Mouse (Mus musculus) embryonic facial prominence, embryonic 12.5 days (tissue): ENCODE measurements around the gene Med8. TPM values are rescaled to one million over a fixed set of nuclear protein-coding genes. Genes with fewer than 3 reads are reported as not detected.

Experiments
- ATAC-seq: fragments of 200-750 bp; cut with Nextera tagmentation; 2 replicates; pipeline ENCODE4 v1.8.0; 2017; ENCODE audit not compliant: insufficient number of reproducible peaks, insufficient read depth, low FRiP score, low TSS enrichment
- H3K27ac ChIP-seq: fragments of 300-500 bp; sonication (generic); 2 replicates; pipeline ENCODE4 v1.5.1; 2016; ENCODE audit warnings: mild to moderate bottlenecking
- H3K27me3 ChIP-seq: fragments of 300-500 bp; sonication (generic); 2 replicates; pipeline ENCODE4 v1.6.1; 2016; ENCODE audit warnings: mild to moderate bottlenecking, moderate library complexity
- H3K36me3 ChIP-seq: fragments of 300-500 bp; sonication (generic); 2 replicates; pipeline ENCODE4 v1.6.1; 2016; ENCODE audit warnings: mild to moderate bottlenecking
- H3K4me1 ChIP-seq: fragments of 300-500 bp; sonication (generic); 2 replicates; pipeline ENCODE4 v1.6.1; 2016
- H3K4me2 ChIP-seq: fragments of 300-500 bp; sonication (generic); replicated peaks from 2 replicates; pipeline ENCODE4 v1.6.1; 2016; ENCODE audit warnings: mild to moderate bottlenecking, moderate library complexity
- H3K4me3 ChIP-seq: fragments of 300-500 bp; sonication (generic); 2 replicates; pipeline ENCODE4 v1.5.1; 2016; ENCODE audit warnings: mild to moderate bottlenecking
- H3K9ac ChIP-seq: fragments of 300-500 bp; sonication (generic); 2 replicates; pipeline ENCODE4 v1.6.1; 2016; ENCODE audit warnings: mild to moderate bottlenecking, moderate library complexity
- H3K9me3 ChIP-seq: fragments of 300-500 bp; sonication (generic); 2 replicates; pipeline ENCODE4 v1.6.1; 2016; ENCODE audit warnings: mild to moderate bottlenecking, moderate library complexity
- WGBS: fragments of 180-500 bp; shearing (Covaris S2); methylation state at CpG from one replicate; pipeline ENCODE4 v1.1.7; 2016; 5-methylcytosine and 5-hydroxymethylcytosine counted together
- polyA plus RNA-seq: library from polyadenylated mRNA; unstranded; fragments of >200 nt; fragmentation: Nextera tagmentation; extraction: Ambion mirVana; gene quantifications from 2 replicates; pipeline ENCODE4 v1.2.1, GENCODE M21; 2016

Gene Med8
- polyA plus RNA-seq = 125 TPM in 2 replicates

DNA sequence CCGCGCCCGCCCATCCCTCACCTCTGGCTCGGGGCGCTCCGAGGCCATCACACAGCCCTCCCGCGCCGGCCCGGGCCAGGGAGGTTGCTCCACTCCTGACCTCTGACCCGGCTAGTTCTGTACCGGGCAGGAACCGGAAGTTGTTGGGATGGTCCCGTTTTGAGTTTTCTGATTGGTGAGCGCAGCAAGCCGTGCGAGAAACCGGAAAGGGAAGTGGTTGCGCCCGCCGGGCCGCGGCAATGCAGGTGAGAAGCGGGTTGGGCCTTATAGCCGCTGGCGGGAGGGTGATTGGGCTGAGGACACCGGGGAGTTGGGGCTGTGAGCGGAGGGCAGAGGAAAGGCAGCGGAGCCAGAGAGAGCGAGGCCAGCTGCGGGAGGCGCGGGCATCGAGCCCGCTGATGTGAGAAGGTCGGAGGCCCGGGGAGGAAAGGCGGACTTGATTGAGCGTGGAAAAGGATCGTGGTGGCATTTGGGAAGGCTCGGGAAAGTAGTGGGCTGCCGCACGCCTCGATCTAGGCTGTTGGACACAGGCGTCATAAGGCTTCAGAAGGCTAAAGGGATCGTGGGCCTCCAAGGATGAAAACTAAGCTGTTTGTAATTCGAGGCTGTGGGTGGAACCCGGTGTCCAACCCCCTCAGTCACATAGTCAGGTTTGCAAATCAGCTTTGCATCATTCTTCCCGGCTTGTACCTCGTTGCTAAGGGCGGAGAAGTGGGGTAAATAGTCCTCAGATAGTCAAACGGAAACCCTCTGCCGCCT, at the start of gene Med8, which contains the start of gene Szt2:
Gene Med8, plus strand, starts transcription at position 196 of the 759 bp plus-strand sequence.
Gene Szt2, minus strand, starts transcription at position 132 of the 759 bp plus-strand sequence.
- Histone ChIP-seq H3K4me1 (peaks cover 16% of the 10 kb centered on the region), H3K27me3 (no peaks in the 10 kb centered on the region), H3K36me3 (peaks cover 40% of the 10 kb centered on the region), H3K4me3 (peak within 1 kb of the TSS; percentile 97), H3K4me2 (peak within 1 kb of the TSS; percentile 91), H3K9me3 (no peaks in the 10 kb centered on the region), H3K27ac (peak within 1 kb of the TSS; percentile 37), H3K9ac (peak within 1 kb of the TSS; percentile 78)
- under 1% methylated on average over 53 of the region's 53 CpGs for WGBS
- peak; percentile 86 for ATAC-seq

DNA sequence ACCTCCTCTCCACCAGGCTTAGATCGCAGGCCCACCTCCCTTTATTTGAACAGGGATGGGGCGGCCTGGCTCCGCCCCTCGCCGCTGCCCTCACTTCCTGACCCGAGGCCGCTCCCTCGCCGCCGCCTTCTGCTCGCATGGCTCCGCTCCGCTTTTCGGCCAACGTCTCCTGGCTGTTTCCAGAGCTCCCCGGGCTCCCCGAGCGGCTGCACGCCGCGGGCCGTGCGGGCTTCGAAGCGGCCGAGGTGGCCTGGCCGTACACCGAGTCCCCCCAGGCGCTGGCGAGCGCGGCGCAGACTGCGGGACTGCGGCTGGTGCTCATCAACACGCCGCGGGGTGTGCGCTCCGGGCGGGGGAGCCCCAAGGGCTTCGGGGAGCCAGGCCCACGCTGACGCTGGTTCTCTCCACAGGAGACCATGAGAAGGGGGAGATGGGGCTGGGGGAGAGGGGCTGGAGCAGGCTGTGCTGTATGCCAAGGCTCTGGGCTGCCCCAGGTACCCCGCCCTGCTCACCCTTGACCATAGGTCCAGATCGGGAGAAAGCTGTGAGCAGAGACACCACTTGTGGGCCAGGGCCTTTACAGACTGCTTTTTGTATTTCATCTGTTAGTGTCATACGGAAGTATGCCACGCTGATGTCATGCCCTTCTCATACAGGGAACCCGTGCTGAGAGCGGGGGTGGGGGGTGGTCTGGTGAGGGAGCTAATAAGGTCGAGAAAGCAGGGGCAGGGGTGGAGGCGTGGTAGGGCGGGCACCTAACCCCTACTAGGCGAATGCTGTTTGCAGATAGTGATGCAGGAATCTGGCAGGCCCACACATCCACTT, 49.0 kb upstream of the Med8 start:
- Histone ChIP-seq H3K4me2 (peak overlapping the region; percentile 93), H3K4me3 (peak overlapping the region; percentile 69), H3K27ac (peak overlapping the region; percentile 91), H3K36me3 (peaks cover 36% of the 10 kb centered on the region), H3K4me1 (peaks cover 12% of the 10 kb centered on the region), H3K9me3 (no peaks in the 10 kb centered on the region), H3K9ac (peak overlapping the region; percentile 82), H3K27me3 (no peaks in the 10 kb centered on the region)
- peak; percentile 68 for ATAC-seq
- WGBS = 1% methylated on average over 54 of the region's 54 CpGs

DNA sequence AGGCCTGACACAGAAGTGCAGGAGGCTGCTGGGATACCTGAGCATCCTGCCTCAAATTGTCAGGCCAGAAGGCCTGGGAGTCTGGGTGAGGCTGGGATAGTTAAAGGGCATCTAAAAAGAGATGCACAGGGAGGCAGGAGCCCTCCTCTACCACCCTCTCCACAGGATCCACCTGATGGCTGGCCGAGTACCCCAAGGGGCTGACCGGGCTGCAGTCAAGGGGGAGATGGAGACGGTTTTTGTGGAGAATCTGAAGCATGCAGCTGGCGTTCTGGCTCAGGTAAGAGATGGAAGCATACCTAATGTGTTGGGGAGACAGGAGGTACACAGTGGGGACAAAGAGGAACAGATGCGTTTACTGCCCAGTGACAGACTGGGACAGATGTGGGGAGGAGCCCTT, 47.7 kb upstream of the Med8 start:
- Histone ChIP-seq H3K9ac (no peak overlapping the region), H3K36me3 (peaks cover 49% of the 10 kb centered on the region), H3K27me3 (no peaks in the 10 kb centered on the region), H3K9me3 (no peaks in the 10 kb centered on the region), H3K27ac (no peak overlapping the region), H3K4me3 (no peak overlapping the region), H3K4me2 (no peak overlapping the region), H3K4me1 (peaks cover 12% of the 10 kb centered on the region)
- WGBS = 92% methylated on average over 5 of the region's 5 CpGs
- ATAC-seq = no peak

DNA sequence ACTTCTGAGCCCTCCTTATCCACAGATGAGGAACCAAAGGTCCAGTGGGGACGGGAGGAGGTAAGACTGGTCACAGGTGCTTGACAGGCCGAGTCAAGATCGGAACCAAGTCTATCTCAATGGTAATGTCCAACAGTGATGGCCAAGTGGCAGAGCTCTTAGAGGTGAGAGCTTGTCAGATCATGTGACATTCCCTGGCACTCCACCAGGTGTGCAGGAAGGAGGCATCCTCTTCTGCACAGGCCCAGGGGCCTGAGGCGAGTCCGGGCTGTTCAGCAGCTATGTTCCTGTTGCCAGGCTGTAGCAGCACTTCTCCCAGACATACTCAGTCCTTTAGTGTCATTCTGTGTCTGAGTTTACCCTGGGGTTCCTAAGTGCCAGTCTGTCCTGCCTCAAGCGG, 46.3 kb upstream of the Med8 start:
- WGBS = 96% methylated on average over 6 of the region's 6 CpGs
- no peak for ATAC-seq

DNA sequence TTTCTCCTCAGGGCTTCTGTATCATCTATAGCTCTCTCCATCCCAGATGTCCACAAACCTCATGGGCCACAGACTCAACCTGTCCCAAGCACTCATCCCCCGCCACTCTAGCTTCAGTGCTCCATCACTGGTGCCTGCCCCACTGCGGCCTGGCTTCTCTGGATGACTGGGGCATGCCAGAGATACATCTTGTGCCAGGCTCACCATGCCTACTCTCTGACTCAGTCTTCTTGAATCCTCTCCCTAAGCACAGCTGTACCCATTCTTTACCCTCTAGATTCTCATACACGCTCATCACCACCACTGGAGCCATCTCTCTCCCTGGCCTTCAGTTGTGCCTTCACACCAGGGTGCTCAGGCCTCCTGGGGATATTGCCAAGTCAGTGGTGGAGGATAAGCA, 45.2 kb upstream of the Med8 start:
- Histone ChIP-seq H3K4me1 (peaks cover 12% of the 10 kb centered on the region), H3K4me2 (no peak overlapping the region), H3K27ac (no peak overlapping the region), H3K27me3 (no peaks in the 10 kb centered on the region), H3K36me3 (peaks cover 72% of the 10 kb centered on the region), H3K9ac (no peak overlapping the region), H3K4me3 (no peak overlapping the region), H3K9me3 (no peaks in the 10 kb centered on the region)
- no peak for ATAC-seq
- 95% methylated on average over 3 of the region's 3 CpGs for WGBS

More for the DNA sequence above, 46.3 kb upstream of the Med8 start:
- Histone ChIP-seq H3K4me3 (no peak overlapping the region), H3K4me1 (peaks cover 12% of the 10 kb centered on the region), H3K36me3 (peaks cover 61% of the 10 kb centered on the region), H3K4me2 (no peak overlapping the region), H3K27me3 (no peaks in the 10 kb centered on the region), H3K27ac (no peak overlapping the region), H3K9me3 (no peaks in the 10 kb centered on the region), H3K9ac (no peak overlapping the region)

DNA sequence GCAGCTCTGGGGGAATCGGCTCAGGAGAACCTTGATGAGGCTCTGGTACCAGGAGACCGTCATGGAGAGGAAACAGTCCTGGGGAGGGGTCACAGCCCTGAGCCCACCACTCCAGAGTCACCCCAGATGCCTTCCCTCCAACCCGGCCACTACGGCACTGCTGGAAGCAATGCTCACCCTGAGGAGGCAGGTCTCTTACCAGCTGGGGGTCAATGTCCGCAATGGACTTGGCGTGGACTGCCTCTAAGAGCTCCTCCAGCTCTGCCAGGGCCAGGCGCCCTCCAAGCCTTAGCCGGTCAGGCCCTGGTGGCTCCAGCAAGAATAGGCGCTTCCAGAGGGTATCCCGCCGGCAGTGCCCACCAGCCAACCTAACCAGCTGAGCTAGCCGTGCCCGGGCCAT, 44.5 kb upstream of the Med8 start:
- H3K27me3 ChIP-seq = no peaks in the 10 kb centered on the region
- no peak overlapping the region for H3K9ac ChIP-seq
- no peak overlapping the region for H3K27ac ChIP-seq
- 95% methylated on average over 13 of the region's 13 CpGs for WGBS
- H3K4me1 ChIP-seq = peaks cover 9% of the 10 kb centered on the region
- H3K9me3 ChIP-seq = no peaks in the 10 kb centered on the region
- no peak for ATAC-seq
- peaks cover 79% of the 10 kb centered on the region for H3K36me3 ChIP-seq
- no peak overlapping the region for H3K4me3 ChIP-seq
- H3K4me2 ChIP-seq = no peak overlapping the region

DNA sequence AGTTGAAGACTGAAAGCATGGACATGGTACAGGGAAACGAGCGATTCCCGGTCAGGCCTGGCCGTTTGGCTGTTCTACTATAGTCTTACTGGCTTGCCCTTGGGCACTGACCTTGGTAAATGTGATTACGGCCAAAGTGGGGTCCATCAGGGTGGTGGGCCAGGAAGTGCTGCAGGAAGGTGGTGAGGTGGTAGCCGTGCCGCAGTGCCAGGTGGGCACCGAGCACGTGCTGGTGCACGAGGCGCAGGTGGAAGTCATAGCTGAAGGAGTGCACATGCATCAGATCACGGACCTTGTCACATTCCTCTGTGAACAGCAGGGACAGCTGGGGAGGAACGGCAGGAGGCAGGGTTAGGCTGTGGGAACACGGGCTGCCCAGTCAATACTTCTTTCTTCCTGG, 43.1 kb upstream of the Med8 start:
- WGBS = 92% methylated on average over 14 of the region's 14 CpGs
- Histone ChIP-seq H3K4me2 (no peak overlapping the region), H3K9ac (no peak overlapping the region), H3K9me3 (no peaks in the 10 kb centered on the region), H3K4me3 (no peak overlapping the region), H3K36me3 (peaks cover 88% of the 10 kb centered on the region), H3K4me1 (no peaks in the 10 kb centered on the region), H3K27me3 (no peaks in the 10 kb centered on the region), H3K27ac (no peak overlapping the region)
- no peak for ATAC-seq

DNA sequence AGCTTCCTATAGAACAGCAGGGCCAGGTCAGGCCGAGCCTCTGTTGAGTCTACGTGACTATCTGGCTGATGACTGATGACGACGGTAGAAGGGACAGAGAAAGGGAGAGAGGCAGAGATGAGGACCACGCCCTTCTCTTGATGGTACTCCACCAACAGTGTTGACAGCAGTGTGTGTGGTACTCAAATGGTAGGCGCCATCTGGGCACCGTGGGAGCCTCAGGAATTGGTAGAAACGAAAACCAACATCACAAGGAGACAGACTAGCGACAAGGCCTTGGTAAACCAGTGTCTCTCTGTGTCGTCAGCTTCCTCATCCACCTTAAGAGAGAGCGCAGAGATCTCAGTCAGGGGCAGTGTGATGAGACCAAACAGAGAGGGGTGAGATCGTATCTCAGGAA, 41.6 kb upstream of the Med8 start:
- no peak overlapping the region for H3K27ac ChIP-seq
- no peaks in the 10 kb centered on the region for H3K9me3 ChIP-seq
- H3K4me2 ChIP-seq = no peak overlapping the region
- no peak overlapping the region for H3K4me3 ChIP-seq
- no peaks in the 10 kb centered on the region for H3K4me1 ChIP-seq
- ATAC-seq = no peak
- H3K9ac ChIP-seq = no peak overlapping the region
- peaks cover 92% of the 10 kb centered on the region for H3K36me3 ChIP-seq
- 90% methylated on average over 12 of the region's 12 CpGs for WGBS
- H3K27me3 ChIP-seq = no peaks in the 10 kb centered on the region

DNA sequence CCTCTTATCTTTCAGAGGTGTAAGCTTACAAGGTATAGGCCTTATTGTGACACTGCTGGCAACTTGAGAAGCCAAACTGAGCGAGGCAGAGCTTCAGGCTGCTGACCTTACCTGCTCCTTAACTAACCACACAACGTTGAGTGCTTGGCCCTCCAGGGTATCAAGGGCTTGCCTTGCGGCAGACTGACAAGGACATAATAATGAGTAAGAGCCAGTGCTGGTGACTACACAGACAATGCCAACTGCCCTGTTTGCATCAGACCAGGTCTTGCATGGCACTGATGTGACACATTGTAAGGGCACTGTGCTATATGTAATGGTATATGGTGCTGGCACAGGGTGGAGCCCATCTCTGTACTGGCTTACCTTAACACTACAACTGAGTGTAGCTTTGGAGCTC, 40.5 kb upstream of the Med8 start:
- peaks cover 92% of the 10 kb centered on the region for H3K36me3 ChIP-seq
- no peak overlapping the region for H3K4me3 ChIP-seq
- H3K4me1 ChIP-seq = no peaks in the 10 kb centered on the region
- ATAC-seq = no peak
- WGBS = 79% methylated on average over 3 of the region's 3 CpGs
- no peaks in the 10 kb centered on the region for H3K9me3 ChIP-seq
- H3K27ac ChIP-seq = no peak overlapping the region
- no peak overlapping the region for H3K9ac ChIP-seq
- no peaks in the 10 kb centered on the region for H3K27me3 ChIP-seq
- H3K4me2 ChIP-seq = no peak overlapping the region

DNA sequence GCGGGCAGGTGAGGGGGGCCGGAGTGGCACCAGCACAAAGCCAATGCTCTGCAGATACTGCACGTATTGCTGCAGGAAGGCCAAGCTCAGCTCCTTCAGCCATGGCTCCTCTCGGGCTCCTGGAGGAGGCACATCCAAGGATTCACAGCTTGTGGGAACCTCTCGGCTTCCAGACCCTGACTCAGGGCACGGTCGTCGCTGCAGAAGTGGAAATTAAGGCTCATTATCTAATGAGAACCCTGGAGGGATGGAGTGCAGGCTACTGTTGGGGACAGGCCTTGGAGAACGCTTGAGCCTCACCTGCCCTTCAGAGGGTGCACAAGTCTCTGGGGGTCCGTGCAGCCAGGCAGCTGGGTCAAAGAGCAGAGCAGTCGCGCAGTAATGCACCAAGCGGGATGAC, 37.3 kb upstream of the Med8 start:
- Histone ChIP-seq H3K27ac (no peak overlapping the region), H3K9me3 (no peaks in the 10 kb centered on the region), H3K4me1 (no peaks in the 10 kb centered on the region), H3K4me2 (no peak overlapping the region), H3K9ac (no peak overlapping the region), H3K4me3 (no peak overlapping the region), H3K27me3 (no peaks in the 10 kb centered on the region), H3K36me3 (peaks cover 93% of the 10 kb centered on the region)
- ATAC-seq = no peak
- 84% methylated on average over 13 of the region's 13 CpGs for WGBS

DNA sequence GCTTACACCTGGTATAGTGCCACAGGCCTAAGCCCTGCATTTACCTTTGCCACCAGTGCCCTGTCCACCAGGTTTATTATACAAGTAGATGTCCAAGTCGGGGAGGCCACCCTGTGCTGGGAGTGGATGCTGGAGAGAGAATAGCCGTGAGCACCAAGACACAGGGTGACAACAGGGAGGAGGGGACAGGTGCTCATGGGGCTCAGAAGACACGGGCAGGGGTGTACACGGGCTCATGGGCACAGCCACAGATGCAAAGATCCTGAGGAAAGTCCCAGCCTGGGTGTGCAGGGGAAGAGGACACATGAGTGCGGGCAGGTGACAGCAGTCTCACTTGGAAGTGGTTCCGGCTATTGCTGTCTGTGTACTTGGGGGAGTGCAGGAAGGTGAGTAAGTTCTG, 33.1 kb upstream of the Med8 start:
- Histone ChIP-seq H3K27me3 (no peaks in the 10 kb centered on the region), H3K9ac (no peak overlapping the region), H3K27ac (no peak overlapping the region), H3K9me3 (no peaks in the 10 kb centered on the region), H3K4me1 (no peaks in the 10 kb centered on the region), H3K36me3 (peaks cover 94% of the 10 kb centered on the region), H3K4me2 (no peak overlapping the region), H3K4me3 (no peak overlapping the region)
- 95% methylated on average over 6 of the region's 6 CpGs for WGBS
- no peak for ATAC-seq

DNA sequence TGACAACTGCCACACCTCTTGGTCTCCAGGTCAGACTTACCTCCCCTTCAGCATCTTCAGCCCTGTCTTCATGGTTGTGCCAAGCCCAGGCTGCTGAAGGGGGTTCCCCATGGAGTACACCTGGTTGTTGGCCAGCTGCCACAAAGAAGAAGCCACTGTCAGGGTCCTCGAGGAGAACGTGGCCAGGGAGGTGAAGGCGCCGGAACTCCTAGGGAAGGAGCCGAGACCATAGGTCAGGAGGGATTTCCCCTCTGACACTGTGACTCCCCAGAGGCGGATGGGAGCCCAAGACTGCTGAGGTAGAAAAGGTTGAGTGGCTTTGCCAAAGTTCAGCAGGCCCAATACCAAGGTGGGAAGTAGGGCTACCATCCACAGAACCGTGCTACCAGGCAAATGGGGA, 25.9 kb upstream of the Med8 start:
- Histone ChIP-seq H3K4me2 (no peak overlapping the region), H3K9me3 (no peaks in the 10 kb centered on the region), H3K36me3 (peaks cover 95% of the 10 kb centered on the region), H3K27ac (no peak overlapping the region), H3K27me3 (no peaks in the 10 kb centered on the region), H3K9ac (no peak overlapping the region), H3K4me1 (no peaks in the 10 kb centered on the region), H3K4me3 (no peak overlapping the region)
- no peak for ATAC-seq
- WGBS = 90% methylated on average over 7 of the region's 7 CpGs
